Mouse (Mus musculus): Measurements from ENCODE around the gene Gipc1.

Gipc1 gene

DNA sequence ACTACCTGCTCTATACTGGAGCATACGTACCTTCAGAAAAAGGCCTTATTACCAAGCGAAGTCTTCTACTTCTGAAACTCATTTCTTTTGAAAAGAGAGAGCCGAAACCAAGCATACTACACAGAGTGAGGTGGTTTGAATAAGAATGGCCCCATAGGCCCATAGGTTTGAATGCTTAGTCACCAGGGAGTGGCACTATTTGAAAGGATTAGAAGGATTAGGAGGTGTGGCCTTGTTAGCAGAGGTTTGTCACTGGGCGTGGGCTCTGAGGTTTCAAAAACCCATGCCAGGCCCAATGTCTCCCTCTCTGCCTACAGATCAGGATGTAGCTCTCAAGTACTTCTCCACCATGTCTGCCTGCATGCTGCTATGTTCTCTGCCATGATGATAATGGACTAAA is 4.4 kb upstream of the Gipc1 start:
- no peak for DNase-seq (ENCODE audit: low read depth)

DNA sequence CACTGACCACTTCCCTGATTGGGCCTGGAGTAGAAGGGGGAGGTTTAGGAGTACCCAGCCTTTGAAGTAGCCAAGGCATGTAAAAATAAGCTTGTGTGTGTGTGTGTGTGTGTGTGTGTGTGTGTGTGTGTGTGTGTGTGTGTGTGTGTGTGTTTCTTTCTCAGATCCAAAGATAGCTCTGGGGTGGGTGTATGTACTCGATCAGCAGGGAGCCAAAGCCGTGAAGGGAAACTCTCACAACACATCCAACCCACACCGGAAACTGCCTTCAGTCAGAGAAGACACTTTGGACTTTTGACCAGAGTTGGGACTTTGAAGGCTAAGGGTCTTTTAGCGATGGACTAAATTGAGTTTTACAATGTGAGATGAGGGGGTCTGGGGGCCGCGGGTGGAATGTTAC is 2.8 kb upstream of the Gipc1 start:
- no peak for DNase-seq (ENCODE audit: low read depth)

DNA sequence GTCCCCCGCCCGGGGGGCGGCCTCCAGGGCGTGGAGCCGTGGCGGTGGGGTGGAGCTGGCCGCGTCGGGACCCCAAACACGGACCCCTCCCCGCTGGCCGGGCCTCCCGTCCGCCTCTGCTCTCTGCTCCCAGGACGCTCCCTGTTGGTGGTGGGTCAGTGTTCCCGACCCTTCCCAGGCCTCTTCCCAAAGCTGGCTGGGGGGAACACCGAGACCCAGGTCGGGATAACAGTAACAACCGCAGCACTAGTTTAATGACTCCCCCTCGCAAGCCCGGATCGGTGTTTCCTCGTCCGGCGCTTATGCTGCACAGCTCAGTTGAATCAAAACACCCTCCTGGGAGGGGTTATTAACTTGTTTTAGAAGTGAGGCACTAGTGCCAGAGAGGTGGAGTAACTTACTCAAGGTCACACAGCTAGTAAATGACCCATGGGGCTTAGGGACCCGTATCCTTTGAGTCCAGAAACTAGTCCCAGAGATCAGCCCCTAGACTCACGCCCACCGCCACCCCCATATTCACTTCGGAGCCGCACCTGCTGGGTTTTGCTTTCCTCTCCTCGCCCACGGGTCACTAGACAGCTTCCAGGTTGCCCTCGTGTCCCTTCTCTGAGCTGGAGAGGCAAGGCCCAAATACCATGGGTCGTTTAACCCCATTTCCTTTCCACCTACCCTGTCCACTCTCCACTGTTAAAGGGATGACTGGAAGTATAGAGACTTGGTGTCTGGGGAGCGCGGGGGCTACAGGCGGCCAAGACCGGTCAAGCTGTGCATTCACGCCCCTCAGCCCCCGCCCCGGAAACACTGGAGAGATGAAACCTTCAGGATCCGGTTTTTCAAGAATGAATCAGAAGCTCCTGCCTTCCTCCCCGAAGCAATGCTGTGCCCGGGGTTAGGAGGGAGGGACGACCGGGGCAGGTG is 526 bp downstream of the Gipc1 start:
- DNase-seq (ENCODE audit: low read depth) = no peak

DNA sequence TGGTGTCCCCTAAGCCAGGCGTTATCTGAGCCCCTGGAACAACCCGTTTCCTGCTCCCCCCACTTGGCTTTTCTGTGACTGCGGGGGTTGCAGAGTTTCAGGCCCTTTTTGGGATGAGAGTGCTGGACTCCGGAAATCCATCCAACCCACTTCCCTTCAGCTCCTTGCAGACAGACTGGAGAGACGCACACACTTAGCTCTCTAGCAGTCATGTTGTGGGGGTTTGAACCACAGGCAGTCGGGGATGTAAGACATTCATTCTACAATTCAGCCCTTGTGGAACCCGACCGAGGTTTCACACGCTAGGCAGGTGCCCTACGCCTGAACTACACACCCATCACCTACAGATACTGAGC is 1.2 kb downstream of the Gipc1 start:
- no peak for DNase-seq (ENCODE audit: low read depth)

DNA sequence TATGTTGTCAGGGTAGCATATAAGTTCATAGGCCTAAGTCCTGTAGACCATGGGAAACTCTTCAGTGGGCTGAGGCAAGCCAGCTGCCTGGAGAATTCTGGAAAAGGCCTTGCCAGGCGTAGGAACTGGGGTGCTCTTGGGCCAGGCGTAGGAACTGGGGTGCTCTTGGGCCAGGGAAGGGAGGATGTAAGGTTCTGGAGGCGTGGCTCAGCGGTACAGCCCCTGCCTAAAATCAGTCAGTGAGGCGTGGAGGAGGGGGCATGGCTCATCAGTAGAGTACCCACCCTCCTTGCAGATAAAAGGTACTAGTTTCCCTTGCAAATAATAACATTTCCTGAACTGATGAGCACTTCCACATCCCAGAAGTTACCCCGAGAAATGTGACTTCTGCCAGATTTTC is 2.2 kb downstream of the Gipc1 start:
- no peak for DNase-seq (ENCODE audit: low read depth)

DNA sequence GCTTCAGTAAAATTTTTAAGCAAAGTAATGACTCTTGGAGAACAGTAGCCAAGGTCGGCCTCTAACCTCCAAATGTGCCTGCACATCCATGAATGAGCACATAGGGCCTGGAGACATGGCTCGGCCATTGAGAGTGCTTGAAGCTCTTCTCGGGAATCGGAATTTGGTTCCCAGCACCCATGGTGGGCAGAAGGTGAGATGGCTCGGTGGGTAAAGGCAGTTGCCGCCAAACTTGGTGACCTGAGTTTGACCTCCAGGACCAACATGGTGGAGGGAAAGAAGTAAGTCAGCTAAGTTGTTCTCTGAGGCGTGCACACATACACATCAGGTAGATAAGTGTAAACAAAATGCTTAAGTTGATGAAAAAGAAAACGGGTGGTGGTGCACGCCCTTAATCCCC is 3.6 kb downstream of the Gipc1 start:
- no peak for DNase-seq (ENCODE audit: low read depth)

DNA sequence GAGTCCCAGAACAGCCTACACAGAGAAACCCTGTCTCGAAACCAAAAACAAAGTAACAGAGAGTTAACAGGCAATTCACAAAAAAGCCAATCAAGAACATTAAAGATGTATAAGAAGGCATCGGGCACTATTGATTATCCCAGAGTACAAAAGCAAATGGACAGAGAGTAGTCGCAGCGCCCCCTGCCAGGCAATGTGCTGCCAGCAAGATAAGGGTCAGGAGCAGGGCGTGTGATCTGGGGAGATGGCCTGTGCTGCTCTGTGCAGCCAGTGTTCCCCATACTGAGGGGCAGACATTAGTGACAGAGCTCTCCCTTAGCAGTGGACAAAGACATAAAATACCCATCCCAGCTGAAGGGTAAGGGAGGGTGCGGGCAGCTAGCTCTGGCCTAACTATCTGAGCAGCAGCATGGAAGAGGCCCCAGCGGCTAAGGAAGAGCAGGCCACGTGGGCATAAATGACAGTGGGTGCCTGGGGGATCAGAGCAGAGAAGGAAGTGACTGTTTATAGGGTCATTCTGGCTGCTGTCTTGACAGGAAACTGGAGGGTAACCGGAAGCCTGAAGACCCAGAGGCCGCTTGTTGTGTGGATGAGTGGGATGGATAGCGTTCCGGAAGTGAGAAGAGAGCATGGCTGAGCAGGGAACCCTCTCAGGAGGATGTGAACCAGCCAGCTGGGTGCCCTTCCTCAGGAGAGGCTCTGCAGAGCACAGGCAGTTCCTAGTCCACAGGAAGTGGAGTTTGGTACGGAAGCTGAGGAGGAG is 4.2 kb downstream of the Gipc1 start:
- no peak for DNase-seq (ENCODE audit: low read depth)

DNA sequence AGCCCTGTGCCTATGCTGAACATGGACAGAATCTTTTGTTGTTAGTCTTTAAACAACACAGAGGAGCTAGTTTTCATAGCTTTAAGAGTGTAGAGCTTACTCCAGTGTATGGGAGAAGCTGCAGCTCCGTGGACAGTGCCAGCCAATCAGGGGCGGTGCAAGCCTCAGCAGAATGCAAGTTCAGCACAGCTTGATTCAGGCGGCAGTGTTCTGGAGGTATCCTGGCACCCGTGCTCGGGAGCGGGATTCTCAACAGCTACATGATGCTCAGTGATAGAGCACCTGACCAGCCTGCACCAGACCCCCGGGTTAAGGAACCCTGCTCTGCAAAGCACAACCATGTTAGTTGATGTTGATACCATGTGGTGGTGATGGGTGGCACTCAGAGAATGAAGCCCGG is 8.1 kb downstream of the Gipc1 start:
- no peak for DNase-seq (ENCODE audit: low read depth)

DNA sequence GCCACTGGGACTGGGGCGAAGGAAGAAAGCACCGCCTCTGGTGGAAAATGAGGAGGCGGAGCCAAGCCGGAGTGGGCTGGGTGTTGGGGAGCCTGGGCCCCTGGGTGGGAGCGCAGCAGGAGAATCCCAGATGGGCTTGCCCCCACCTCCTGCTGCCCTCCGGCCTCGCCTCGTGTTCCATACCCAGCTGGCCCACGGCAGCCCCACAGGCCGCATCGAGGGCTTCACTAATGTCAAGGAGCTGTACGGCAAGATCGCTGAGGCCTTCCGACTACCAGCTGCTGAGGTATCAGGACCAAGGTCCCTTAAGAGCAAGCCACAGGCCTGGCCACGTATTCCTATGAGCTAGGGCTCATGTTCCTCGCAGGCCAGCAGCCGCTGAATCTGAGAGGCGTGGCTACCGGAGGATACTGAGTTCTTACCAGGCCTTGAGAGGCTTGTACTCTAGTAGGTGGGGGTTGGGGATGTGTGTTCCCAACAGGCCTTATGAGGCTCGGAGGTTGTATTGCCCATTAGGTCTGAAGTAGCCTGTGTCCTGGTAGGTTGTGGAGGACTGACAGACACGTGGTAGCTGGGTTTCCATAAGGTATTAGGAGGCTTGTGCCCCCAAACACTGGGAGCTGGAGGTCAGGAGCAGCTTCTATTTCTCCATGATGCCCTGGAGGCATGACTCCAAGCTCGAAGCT is 8.7 kb downstream of the Gipc1 start:
- DNase-seq (ENCODE audit: low read depth) = no peak

DNA sequence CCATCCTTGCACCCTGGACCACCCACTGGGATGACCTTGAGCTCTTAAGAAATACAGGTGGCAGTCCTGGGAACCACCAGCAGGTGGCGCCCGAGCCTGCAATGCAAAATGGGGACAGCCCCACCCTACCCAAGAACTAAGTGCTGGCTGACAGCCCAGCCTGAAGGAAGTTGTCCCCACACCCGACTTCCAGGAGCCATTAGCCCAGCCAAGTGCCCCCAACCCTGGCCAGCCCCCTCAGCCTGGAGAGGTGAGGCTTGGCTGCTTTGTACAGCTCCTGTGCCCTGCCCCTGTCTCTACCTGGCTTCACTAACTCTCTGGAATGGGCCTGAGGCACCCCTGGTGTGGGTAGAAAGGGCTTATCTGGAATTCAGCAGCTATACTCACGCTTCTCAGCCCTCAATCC is 9.9 kb downstream of the Gipc1 start:
- DNase-seq (ENCODE audit: low read depth) = peak; percentile 78

DNA sequence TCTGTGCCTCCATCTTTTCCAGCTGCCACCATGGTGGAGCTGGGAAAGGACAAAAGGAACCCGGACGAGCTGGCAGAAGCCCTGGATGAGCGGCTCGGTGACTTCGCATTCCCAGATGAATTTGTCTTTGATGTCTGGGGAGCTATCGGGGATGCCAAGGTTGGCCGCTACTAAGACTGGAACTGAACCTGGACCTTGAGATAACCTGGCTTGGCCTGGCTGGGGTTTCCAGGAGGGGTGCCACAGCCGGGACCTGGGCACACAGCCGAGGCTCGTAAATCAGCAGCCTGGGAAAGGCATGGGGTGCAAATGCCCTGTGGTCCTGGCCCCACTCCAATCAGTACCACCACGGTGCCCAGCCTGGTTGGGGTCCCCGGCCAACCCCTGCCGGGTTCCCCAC is 11.6 kb downstream of the Gipc1 start:
- DNase-seq (ENCODE audit: low read depth) = no peak

DNA sequence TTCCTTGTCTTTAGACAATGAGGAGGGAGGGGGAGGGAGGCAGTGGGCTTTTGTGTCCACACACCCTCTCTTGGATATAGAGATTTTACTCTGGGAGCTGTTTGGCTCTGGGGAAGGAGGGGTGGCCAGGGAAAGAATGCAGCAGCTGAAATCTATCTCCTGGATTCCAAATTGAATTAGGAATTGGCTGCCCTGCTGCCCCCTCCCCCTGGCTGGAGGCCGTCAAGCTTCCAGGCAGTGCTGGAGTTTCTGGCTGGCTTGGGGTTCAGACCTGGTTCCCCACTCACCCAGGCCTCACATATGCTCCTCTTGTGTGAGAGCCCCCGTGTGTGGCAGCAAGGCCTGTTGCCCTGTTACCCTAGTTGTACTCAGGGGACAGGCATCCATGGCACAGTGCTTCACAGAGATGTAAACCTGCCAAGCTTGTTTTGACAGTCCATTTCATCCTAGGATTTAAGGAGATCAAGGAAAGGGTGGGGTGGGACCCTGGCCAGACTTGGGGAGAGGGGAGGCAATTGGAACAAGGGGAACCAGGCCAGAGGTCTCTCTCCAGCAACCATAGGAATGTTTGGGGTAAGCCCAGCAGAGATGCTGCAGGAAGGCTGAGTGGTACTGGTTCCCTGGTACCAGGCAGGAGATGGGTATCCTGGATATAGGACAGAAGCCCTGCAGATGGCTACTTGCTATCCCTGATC is 12.6 kb downstream of the Gipc1 start:
- no peak for DNase-seq (ENCODE audit: low read depth)

DNA sequence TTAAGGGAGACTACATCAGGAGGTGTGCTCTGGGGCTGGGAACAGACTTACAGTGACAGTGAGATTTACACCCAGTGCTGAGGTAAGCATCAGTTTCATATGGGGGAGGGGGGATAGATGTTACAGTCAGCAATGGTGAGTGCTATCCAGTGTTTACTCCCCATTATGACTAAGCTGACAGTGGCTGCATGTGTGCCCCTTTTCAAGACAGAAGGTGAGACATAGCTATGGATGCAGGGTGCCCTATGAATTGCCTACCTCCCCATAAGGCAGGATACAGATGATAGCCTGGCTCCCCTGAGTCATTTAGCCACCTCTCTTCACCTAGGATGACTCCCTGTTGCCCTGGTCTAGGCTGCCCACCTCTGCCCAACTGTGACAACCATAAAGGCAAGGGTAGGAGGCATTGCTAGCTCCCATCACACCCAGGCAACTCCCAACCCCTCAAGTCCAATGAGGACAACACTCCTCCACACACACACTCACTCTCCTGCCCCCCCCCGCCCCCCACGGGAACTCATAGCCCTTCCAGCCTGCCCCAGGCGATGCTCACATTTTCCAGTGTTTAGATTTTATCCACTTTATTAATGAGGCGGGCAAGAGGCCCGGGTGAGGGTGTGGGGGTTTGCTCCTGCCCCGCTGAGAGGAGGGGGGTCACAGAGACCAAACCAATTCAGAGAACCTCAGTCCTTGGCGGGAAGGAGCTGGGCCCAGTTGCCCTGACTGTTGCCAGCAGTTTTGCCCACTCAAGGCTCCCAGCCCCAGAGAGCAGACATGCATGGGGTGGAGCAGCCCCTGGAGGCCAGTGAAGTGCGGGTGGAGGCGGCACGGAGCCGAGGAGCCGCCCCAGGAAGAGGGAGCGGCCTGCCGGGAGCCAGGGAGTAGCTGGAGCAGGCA is 13.7 kb downstream of the Gipc1 start, which contains the start of gene Ptger1:
Ptger1 (plus strand) TSS at position 710 of the 897 bp plus-strand sequence.
- no peak for DNase-seq (ENCODE audit: low read depth)

DNA sequence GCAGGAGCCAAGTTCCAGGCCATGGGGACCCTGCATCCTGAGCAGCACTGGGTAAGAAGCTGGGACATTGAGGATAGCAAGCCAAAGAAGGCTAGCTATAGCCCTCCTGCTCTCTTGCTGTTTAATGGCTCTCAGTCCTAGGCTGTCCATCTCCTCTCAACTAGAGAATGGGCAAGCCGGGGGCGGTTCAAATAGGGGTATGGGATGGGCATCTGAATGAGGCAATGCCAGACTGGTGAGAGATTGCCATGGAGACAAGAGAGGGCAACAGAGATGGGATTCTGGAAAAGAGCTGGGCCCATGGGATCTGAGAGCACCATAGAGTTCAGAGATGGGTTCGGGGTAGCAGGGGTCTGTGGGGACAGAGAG is 14.4 kb downstream of the Gipc1 start:
- no peak for DNase-seq (ENCODE audit: low read depth)

DNA sequence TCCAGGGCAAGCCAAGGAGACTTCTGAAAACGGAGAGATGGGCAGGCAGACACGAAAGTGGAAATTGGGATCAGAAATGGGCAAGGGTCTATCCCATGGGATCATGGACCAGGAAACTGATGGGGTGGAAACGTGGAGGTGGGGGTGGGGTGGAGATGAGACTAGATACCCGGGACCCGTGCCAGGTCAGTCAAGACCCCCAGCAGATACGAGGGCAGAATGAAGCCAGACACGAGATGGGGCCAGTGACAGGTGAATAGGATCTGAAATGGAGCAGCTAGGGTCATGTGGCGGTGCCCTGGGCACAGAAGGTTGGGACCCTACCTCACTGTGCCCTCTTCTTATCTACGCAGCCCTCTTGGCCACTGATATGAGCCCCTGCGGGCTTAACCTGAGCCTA is 15.0 kb downstream of the Gipc1 start:
- DNase-seq (ENCODE audit: low read depth) = no peak

DNA sequence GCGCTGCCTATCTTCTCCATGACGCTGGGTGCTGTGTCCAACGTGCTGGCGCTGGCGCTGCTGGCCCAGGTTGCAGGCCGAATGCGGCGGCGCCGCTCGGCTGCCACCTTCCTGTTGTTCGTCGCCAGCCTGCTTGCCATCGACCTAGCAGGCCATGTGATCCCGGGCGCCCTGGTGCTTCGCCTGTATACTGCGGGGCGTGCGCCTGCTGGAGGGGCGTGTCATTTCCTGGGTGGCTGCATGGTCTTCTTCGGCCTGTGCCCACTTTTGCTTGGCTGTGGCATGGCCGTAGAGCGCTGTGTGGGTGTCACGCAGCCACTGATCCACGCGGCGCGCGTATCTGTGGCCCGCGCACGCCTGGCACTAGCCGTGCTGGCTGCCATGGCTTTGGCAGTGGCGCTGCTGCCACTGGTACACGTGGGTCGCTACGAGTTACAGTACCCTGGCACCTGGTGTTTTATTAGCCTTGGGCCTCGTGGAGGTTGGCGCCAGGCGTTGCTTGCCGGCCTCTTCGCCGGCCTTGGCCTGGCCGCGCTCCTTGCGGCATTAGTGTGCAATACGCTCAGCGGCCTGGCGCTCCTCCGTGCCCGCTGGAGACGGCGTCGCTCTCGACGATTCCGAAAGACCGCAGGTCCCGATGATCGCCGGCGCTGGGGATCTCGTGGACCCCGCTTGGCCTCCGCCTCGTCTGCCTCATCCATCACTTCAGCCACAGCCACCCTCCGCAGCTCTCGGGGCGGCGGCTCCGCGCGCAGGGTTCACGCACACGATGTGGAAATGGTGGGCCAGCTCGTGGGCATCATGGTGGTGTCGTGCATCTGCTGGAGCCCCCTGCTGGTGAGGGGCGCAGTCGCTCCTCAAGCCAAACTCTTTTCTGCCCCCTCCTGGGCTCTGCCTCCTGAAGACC is 15.8 kb downstream of the Gipc1 start:
- no peak for DNase-seq (ENCODE audit: low read depth)

DNA sequence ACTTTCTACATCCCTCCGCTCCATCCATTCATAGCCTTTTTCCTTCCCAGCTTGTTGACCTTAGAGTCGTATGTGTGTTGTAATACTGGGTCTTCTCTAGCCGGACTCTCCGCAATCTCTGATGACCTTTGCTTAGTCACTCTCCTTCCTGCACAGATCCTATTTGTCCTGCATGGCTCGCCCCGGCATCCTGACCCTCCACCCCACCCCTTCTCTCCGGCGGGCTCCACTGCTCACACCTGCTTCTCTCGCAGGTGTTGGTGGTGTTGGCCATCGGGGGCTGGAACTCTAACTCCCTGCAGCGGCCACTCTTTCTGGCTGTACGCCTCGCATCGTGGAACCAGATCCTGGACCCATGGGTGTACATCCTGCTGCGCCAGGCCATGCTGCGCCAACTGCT is 16.5 kb downstream of the Gipc1 start:
- no peak for DNase-seq (ENCODE audit: low read depth)

DNA sequence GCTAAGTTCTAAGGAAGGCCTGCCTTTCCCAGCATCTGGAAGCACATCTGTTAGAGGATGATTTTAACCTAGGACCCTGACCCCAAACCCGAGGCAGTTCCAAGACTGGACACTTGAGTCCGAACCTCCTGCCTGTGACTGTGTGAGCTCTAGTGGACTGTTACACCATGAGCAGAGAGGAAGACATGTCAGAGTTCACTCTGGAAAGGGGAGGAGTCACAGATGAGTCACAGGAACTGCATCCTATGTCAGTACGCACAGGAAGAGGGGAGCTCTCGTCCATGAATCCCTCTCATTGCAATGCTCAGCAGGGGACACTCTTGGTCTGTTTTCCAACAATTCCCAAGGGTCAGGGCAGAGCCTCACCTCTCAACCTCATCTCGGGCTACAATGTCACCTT is 20.5 kb downstream of the Gipc1 start:
- no peak for DNase-seq (ENCODE audit: low read depth)

DNA sequence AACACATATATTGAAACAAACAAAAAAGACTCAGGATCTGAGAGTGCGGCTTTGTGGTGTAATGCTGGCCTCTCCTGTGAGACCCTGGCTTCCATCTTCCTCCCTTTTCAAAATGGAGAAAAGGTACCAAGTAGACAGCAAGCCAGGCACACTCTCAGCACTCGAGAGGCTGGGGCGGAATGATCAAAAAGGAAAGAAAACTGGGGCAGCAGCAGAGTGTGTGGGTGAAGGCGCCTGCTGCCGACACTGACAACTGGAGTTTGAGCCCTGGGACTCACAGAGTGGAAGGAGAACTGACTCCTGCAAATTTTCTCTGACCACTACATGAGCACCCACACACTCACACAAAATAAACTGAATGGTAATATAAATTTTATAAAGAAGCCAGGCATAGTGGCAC is 22.0 kb downstream of the Gipc1 start:
- no peak for DNase-seq (ENCODE audit: low read depth)

DNA sequence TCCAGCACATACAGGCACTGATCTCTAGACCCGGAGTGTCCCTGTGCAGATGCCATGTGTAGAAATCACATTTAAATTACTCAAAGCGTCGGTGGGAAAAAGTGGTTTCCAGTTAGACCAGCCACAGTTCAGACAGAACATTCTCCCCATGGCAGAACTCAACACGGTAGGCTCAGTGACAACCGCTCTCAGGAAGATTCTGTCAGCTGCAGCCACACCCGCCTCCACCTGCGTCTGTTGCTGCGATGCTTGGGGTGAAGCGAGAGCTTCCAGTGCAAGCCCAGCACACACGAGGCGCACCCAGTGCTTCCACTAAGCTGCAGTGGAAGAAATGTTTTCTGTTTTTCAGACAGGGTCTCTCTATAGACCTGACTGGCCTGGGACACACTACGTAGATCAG is 27.4 kb downstream of the Gipc1 start:
- no peak for DNase-seq (ENCODE audit: low read depth)
